Mouse (Mus musculus) testis, adult 2 months (tissue): ENCODE results near the gene Dlgap1.

Experiments used
- CTCF ChIP-seq: fragments of 200-500 bp; IDR thresholded peaks from 2 replicates; pipeline ENCODE4 v1.5.1; 2012; ENCODE audit warnings: low read depth, mild to moderate bottlenecking, inconsistent platforms, low read length, moderate library complexity; ENCODE audit not compliant: control insufficient read depth, insufficient read depth, insufficient replicate concordance
- POLR2A ChIP-seq: fragments of 200-500 bp; IDR thresholded peaks from 2 replicates; pipeline ENCODE4 v1.6.1; 2012; ENCODE audit warnings: low read depth, mild to moderate bottlenecking, inconsistent platforms, low read length, moderate library complexity; ENCODE audit not compliant: control insufficient read depth

- TF ChIP-seq POLR2A (no peak), CTCF (no peak)
Observed at GRCm38 (mm10) chr17:70470970-70471371, 502.1 kb downstream of the Dlgap1 start.
